Mouse (Mus musculus) embryonic facial prominence, embryonic 15.5 days (tissue): ENCODE results near the gene Csrp2. TPM values are rescaled to one million over a fixed set of nuclear protein-coding genes. Genes with fewer than 3 reads are reported as not detected.
A peak's percentile ranks its signal among the peaks of the same experiment; 100 is the strongest.

Source experiments
- ATAC-seq: fragments of 200-750 bp; cut with Nextera tagmentation; 2 replicates; pipeline ENCODE4 v1.8.0; 2017; ENCODE audit warnings: low read depth, moderate TSS enrichment; ENCODE audit not compliant: insufficient number of reproducible peaks, low FRiP score, low TSS enrichment
- H3K27ac ChIP-seq: fragments of 300-500 bp; sonication (generic); replicated peaks from 2 replicates; pipeline ENCODE4 v1.5.1; 2015; ENCODE audit warnings: mild to moderate bottlenecking, inconsistent platforms
- H3K27me3 ChIP-seq: fragments of 300-500 bp; sonication (generic); 2 replicates; pipeline ENCODE4 v1.6.1; 2015; ENCODE audit warnings: inconsistent platforms
- H3K36me3 ChIP-seq: fragments of 300-500 bp; sonication (generic); 2 replicates; pipeline ENCODE4 v1.6.1; 2015; ENCODE audit warnings: mild to moderate bottlenecking, inconsistent platforms
- H3K4me1 ChIP-seq: fragments of 300-500 bp; sonication (generic); 2 replicates; pipeline ENCODE4 v1.6.1; 2015; ENCODE audit warnings: inconsistent platforms
- H3K4me2 ChIP-seq: fragments of 300-500 bp; sonication (generic); replicated peaks from 2 replicates; pipeline ENCODE4 v1.6.1; 2015; ENCODE audit warnings: mild to moderate bottlenecking, inconsistent platforms
- H3K4me3 ChIP-seq: fragments of 300-500 bp; sonication (generic); replicated peaks from 2 replicates; pipeline ENCODE4 v1.5.1; 2015; ENCODE audit warnings: mild to moderate bottlenecking, inconsistent platforms
- H3K9ac ChIP-seq: fragments of 300-500 bp; sonication (generic); 2 replicates; pipeline ENCODE4 v1.6.1; 2015; ENCODE audit warnings: inconsistent platforms
- H3K9me3 ChIP-seq: fragments of 300-500 bp; sonication (generic); replicated peaks from 2 replicates; pipeline ENCODE4 v1.6.1; 2016; ENCODE audit warnings: inconsistent platforms
- WGBS: fragments of 180-500 bp; shearing (Covaris S2); methylation state at CpG from one replicate; pipeline ENCODE4 v1.1.7; 2015; 5-methylcytosine and 5-hydroxymethylcytosine counted together
- polyA plus RNA-seq: library from polyadenylated mRNA; unstranded; fragments of >200 nt; fragmentation: Nextera tagmentation; extraction: Ambion mirVana; gene quantifications from 2 replicates; pipeline ENCODE4 v1.2.1, GENCODE M21; 2015

The Csrp2 gene
- polyA plus RNA-seq, 1 experiment from 2014 or later, result 148 TPM

GRCm38 (mm10) chr10:110933584-110933983 is 14.0 kb downstream of the Csrp2 start:
- no peaks in the 10 kb centered on the region for H3K27me3 ChIP-seq
- no peak overlapping the region for H3K4me2 ChIP-seq
- WGBS, result 61% methylated on average over 5 of the region's 5 CpGs
- H3K4me1 ChIP-seq, result peaks cover 35% of the 10 kb centered on the region
- H3K9me3 ChIP-seq, result no peaks in the 10 kb centered on the region
- no peak overlapping the region for H3K4me3 ChIP-seq
- H3K9ac ChIP-seq, result no peak overlapping the region
- no peak overlapping the region for H3K27ac ChIP-seq
- peaks cover 5% of the 10 kb centered on the region; the same call in 1 of the 2 replicates for H3K36me3 ChIP-seq
- ATAC-seq, result no peak

DNA sequence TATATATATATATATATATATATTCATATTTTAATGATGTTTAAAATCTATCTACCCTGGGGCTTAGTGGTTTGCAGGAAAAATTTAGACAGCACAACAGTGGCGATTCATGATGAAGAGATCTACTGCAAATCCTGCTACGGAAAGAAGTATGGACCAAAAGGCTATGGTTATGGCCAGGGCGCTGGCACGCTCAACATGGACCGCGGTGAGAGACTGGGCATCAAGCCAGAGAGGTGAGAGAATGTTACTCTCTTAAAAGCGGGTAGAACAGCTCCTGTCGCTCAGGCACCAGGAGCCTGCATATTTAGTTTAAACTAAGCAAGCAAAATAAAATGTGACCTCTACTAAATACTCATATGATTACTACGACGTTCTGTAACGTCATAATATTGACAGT is 15.5 kb downstream of the Csrp2 start:
- no peak for ATAC-seq
- WGBS, result 85% methylated on average over 11 of the region's 11 CpGs
- no peak overlapping the region for H3K4me2 ChIP-seq
- H3K9me3 ChIP-seq, result no peaks in the 10 kb centered on the region
- peaks cover 23% of the 10 kb centered on the region for H3K4me1 ChIP-seq
- H3K27me3 ChIP-seq, result no peaks in the 10 kb centered on the region
- H3K4me3 ChIP-seq, result no peak overlapping the region
- no peak overlapping the region for H3K27ac ChIP-seq
- peaks cover 12% of the 10 kb centered on the region; the same call in 1 of the 2 replicates for H3K36me3 ChIP-seq
- no peak overlapping the region for H3K9ac ChIP-seq

DNA sequence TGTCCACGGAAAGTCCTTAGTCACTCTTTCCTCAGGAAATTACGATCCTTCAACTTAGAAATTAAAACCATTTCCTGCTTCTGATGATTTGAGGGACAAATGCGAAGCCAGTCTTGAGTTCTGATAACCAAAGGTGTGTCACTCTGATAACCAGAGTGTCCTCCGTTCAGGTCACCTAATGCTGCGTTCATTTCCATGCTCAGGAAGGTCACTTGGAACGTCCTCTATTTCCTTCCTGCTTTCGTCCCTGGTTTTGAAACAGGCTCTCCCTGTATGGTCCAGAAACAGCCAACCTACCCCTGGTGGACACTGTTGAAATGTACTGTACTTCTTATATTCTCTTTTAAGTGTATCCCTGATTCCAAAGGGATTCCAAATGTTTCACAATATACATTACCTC is 16.1 kb downstream of the Csrp2 start:
- H3K27ac ChIP-seq, result no peak overlapping the region
- H3K36me3 ChIP-seq, result peaks cover 12% of the 10 kb centered on the region; the same call in 1 of the 2 replicates
- no peak overlapping the region for H3K9ac ChIP-seq
- H3K4me2 ChIP-seq, result no peak overlapping the region
- H3K9me3 ChIP-seq, result no peaks in the 10 kb centered on the region
- H3K4me3 ChIP-seq, result no peak overlapping the region
- H3K27me3 ChIP-seq, result no peaks in the 10 kb centered on the region
- H3K4me1 ChIP-seq, result peaks cover 18% of the 10 kb centered on the region
- no peak for ATAC-seq
- WGBS, result 77% methylated on average over 7 of the region's 7 CpGs

DNA sequence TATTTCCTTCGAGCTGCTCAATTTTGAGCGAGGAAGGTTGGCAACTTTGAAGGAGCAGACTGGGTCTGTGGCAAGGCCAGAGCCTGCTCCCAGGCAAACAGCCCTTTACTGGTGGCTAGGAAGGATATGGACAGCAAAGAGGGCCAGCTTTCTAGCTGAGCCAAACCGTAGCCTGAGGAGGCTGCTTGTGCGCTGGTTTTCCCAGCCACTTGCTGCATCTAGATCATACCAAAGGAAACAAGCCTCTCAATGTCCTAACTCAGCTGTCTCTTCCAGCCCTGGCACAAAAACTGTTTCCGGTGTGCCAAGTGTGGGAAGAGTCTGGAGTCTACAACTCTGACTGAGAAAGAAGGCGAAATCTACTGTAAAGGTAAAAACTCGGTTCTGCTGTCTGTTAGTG is 18.8 kb downstream of the Csrp2 start:
- H3K9me3 ChIP-seq, result no peaks in the 10 kb centered on the region
- H3K4me2 ChIP-seq, result no peak overlapping the region
- no peak overlapping the region for H3K4me3 ChIP-seq
- no peak for ATAC-seq
- no peaks in the 10 kb centered on the region for H3K4me1 ChIP-seq
- no peaks in the 10 kb centered on the region for H3K27me3 ChIP-seq
- 92% methylated on average over 7 of the region's 7 CpGs for WGBS
- no peak overlapping the region for H3K9ac ChIP-seq
- peaks cover 23% of the 10 kb centered on the region for H3K36me3 ChIP-seq
- no peak overlapping the region for H3K27ac ChIP-seq

DNA sequence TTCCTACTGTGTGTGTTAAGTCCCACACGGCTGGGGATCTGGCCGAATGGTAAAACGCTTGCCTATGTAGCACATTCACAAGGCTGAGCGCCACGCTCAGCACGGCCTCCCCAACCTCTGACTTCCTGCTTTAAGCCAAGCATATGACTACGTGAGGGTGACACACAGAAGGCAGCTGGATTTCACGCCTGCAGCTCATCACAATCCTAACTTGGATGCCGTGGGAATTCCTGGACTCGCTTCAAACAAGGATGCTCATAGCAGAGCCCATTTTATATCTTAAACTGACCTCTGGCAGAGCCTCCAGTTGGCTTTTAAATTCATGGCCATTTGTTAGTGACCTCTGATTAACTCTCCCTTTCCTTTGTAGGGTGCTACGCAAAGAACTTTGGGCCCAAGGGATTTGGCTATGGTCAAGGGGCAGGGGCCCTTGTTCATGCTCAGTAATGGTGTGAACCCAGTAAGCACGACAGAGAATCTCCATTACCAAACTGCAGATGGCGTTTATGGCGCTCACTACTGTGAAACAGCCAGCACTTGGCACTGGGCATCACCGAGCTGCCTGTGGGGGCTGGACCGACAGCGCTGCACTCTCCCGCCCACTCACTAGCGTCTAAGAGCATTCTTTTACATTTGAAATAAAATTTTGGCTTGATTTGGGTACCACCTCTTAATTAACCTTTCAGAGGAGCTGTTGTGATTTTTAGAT is 19.4 kb downstream of the Csrp2 start:
- no peaks in the 10 kb centered on the region for H3K4me1 ChIP-seq
- H3K9ac ChIP-seq, result no peak overlapping the region
- peaks cover 23% of the 10 kb centered on the region for H3K36me3 ChIP-seq
- no peak overlapping the region for H3K4me3 ChIP-seq
- no peaks in the 10 kb centered on the region for H3K27me3 ChIP-seq
- WGBS, result 82% methylated on average over 19 of the region's 19 CpGs
- no peak overlapping the region for H3K27ac ChIP-seq
- H3K4me2 ChIP-seq, result no peak overlapping the region
- no peaks in the 10 kb centered on the region for H3K9me3 ChIP-seq
- no peak for ATAC-seq

GRCm38 (mm10) chr10:110939717-110940116 is 20.1 kb downstream of the Csrp2 start:
- Histone ChIP-seq H3K27ac (no peak overlapping the region), H3K4me1 (no peaks in the 10 kb centered on the region), H3K4me2 (no peak overlapping the region), H3K27me3 (no peaks in the 10 kb centered on the region), H3K4me3 (no peak overlapping the region), H3K9me3 (no peaks in the 10 kb centered on the region), H3K9ac (no peak overlapping the region), H3K36me3 (peaks cover 26% of the 10 kb centered on the region)
- WGBS, result 75% methylated on average over 4 of the region's 4 CpGs
- peak; percentile 47; the same call in 1 of the 2 replicates for ATAC-seq

- Histone ChIP-seq H3K4me3 (no peak overlapping the region), H3K4me1 (no peaks in the 10 kb centered on the region), H3K9ac (no peak overlapping the region), H3K9me3 (no peaks in the 10 kb centered on the region), H3K36me3 (peaks cover 26% of the 10 kb centered on the region), H3K27me3 (no peaks in the 10 kb centered on the region), H3K4me2 (no peak overlapping the region), H3K27ac (no peak overlapping the region)
- no peak for ATAC-seq
- WGBS, result 86% methylated on average over 13 of the region's 13 CpGs
These were observed 21.3 kb downstream of the Csrp2 start for GRCm38 (mm10) chr10:110940740-110941398.

GRCm38 (mm10) chr10:110941968-110942367 is 22.4 kb downstream of the Csrp2 start:
- no peaks in the 10 kb centered on the region for H3K4me1 ChIP-seq
- H3K9ac ChIP-seq, result no peak overlapping the region
- H3K27me3 ChIP-seq, result no peaks in the 10 kb centered on the region
- no peak overlapping the region for H3K27ac ChIP-seq
- no peak overlapping the region for H3K4me3 ChIP-seq
- H3K36me3 ChIP-seq, result peaks cover 34% of the 10 kb centered on the region
- WGBS, result 93% methylated on average over 11 of the region's 11 CpGs
- no peak overlapping the region for H3K4me2 ChIP-seq
- ATAC-seq, result no peak
- H3K9me3 ChIP-seq, result no peaks in the 10 kb centered on the region

GRCm38 (mm10) chr10:110942806-110943205 is 23.2 kb downstream of the Csrp2 start:
- no peaks in the 10 kb centered on the region for H3K9me3 ChIP-seq
- no peak overlapping the region for H3K9ac ChIP-seq
- WGBS, result 83% methylated on average over 9 of the region's 9 CpGs
- ATAC-seq, result no peak
- no peaks in the 10 kb centered on the region for H3K4me1 ChIP-seq
- no peaks in the 10 kb centered on the region for H3K27me3 ChIP-seq
- peaks cover 39% of the 10 kb centered on the region for H3K36me3 ChIP-seq
- H3K4me2 ChIP-seq, result no peak overlapping the region
- no peak overlapping the region for H3K4me3 ChIP-seq
- no peak overlapping the region for H3K27ac ChIP-seq

GRCm38 (mm10) chr10:110944175-110944574 is 24.6 kb downstream of the Csrp2 start:
- peaks cover 31% of the 10 kb centered on the region for H3K36me3 ChIP-seq
- H3K9ac ChIP-seq, result no peak overlapping the region
- H3K9me3 ChIP-seq, result no peaks in the 10 kb centered on the region
- WGBS, result 90% methylated on average over 11 of the region's 11 CpGs
- no peaks in the 10 kb centered on the region for H3K27me3 ChIP-seq
- H3K4me3 ChIP-seq, result no peak overlapping the region
- no peak overlapping the region for H3K4me2 ChIP-seq
- H3K27ac ChIP-seq, result no peak overlapping the region
- no peak for ATAC-seq
- no peaks in the 10 kb centered on the region for H3K4me1 ChIP-seq

- H3K4me1 ChIP-seq, result no peaks in the 10 kb centered on the region
- H3K27ac ChIP-seq, result no peak overlapping the region
- no peak overlapping the region for H3K4me3 ChIP-seq
- H3K27me3 ChIP-seq, result no peaks in the 10 kb centered on the region
- H3K9ac ChIP-seq, result no peak overlapping the region
- H3K36me3 ChIP-seq, result peaks cover 40% of the 10 kb centered on the region
- ATAC-seq, result no peak
- whole genome bisulfite sequencing, result 80% methylated on average over 12 of the region's 12 CpGs
- no peaks in the 10 kb centered on the region for H3K9me3 ChIP-seq
- no peak overlapping the region for H3K4me2 ChIP-seq
These were observed 26.4 kb downstream of the Csrp2 start for GRCm38 (mm10) chr10:110945966-110946365.

GRCm38 (mm10) chr10:110947574-110947973 is 28.0 kb downstream of the Csrp2 start:
- H3K27ac ChIP-seq, result no peak overlapping the region
- H3K4me1 ChIP-seq, result no peaks in the 10 kb centered on the region
- ATAC-seq, result no peak
- peaks cover 36% of the 10 kb centered on the region for H3K36me3 ChIP-seq
- no peaks in the 10 kb centered on the region for H3K27me3 ChIP-seq
- H3K4me2 ChIP-seq, result no peak overlapping the region
- no peak overlapping the region for H3K4me3 ChIP-seq
- WGBS, result 79% methylated on average over 4 of the region's 4 CpGs
- no peaks in the 10 kb centered on the region for H3K9me3 ChIP-seq
- no peak overlapping the region for H3K9ac ChIP-seq
